Mouse (Mus musculus) regulatory T cell (primary cell): ENCODE measurements around the gene Ctf2.
"Not testable (repeated sequence)": the region's sequence is repeated elsewhere in the genome, so short reads cannot be mapped to it uniquely, and the experiment has no call there.

ENCODE experiments used
- in situ Hi-C: fragments of 300-600 bp; cut with MboI, MseI; formaldehyde crosslinking; loops from one replicate; pipeline ENCODE4 v1.15.1; 2025; ENCODE audit warnings: high pct_unique_total_duplicates

The Ctf2 gene

GRCm38 (mm10) chr7:127732066-127732465 lies at the start of gene Ctf2:
TSS of gene Ctf2 (minus strand) at chr7:127732166.
- in situ Hi-C loops, result not testable (repeated sequence)

- in situ Hi-C loops, result no loop called here
Measured at GRCm38 (mm10) chr7:127778350-127778749, 46.4 kb upstream of the Ctf2 start.

- in situ Hi-C loops, result no loop called here
Measured at GRCm38 (mm10) chr7:127777474-127778266, 45.7 kb upstream of the Ctf2 start.

GRCm38 (mm10) chr7:127776878-127777473 lies 45.0 kb upstream of the Ctf2 start:
- in situ Hi-C loops, result no loop called here

GRCm38 (mm10) chr7:127776426-127776825 lies 44.5 kb upstream of the Ctf2 start, which contains the start of gene Setd1a:
TSS of gene Setd1a (plus strand) at chr7:127776670.
- in situ Hi-C loops, result no loop called here

GRCm38 (mm10) chr7:127775837-127776236 lies 43.9 kb upstream of the Ctf2 start:
- in situ Hi-C loops, result not testable (repeated sequence)

GRCm38 (mm10) chr7:127773664-127774384 lies 41.9 kb upstream of the Ctf2 start:
- in situ Hi-C loops, result no loop called here

- in situ Hi-C loops, result no loop called here
Measured at GRCm38 (mm10) chr7:127772557-127772956, 40.6 kb upstream of the Ctf2 start.

GRCm38 (mm10) chr7:127772080-127772479 lies 40.1 kb upstream of the Ctf2 start:
- in situ Hi-C loops, result no loop called here

GRCm38 (mm10) chr7:127771262-127771661 lies 39.3 kb upstream of the Ctf2 start:
- in situ Hi-C loops, result no loop called here

GRCm38 (mm10) chr7:127770039-127770905 lies 38.3 kb upstream of the Ctf2 start:
- in situ Hi-C loops, result no loop called here

GRCm38 (mm10) chr7:127769651-127770038 lies 37.7 kb upstream of the Ctf2 start, which contains the start of gene Orai3:
TSS of gene Orai3 (plus strand) at chr7:127769815.
- in situ Hi-C loops, result no loop called here

- in situ Hi-C loops, result no loop called here
Measured at GRCm38 (mm10) chr7:127768997-127769593, 37.1 kb upstream of the Ctf2 start.

GRCm38 (mm10) chr7:127768346-127768996 lies 36.5 kb upstream of the Ctf2 start:
- in situ Hi-C loops, result no loop called here

GRCm38 (mm10) chr7:127767671-127768345 lies 35.8 kb upstream of the Ctf2 start:
- in situ Hi-C loops, result no loop called here

GRCm38 (mm10) chr7:127766851-127767609 lies 35.1 kb upstream of the Ctf2 start:
- in situ Hi-C loops, result no loop called here

- in situ Hi-C loops, result no loop called here
Measured at GRCm38 (mm10) chr7:127765756-127766155, 33.8 kb upstream of the Ctf2 start.

- in situ Hi-C loops, result loop anchor here (5.0 kb wide), 2 partner anchors 41 to 86 kb away; no protein-coding TSS in a partner anchor
Measured at GRCm38 (mm10) chr7:127763642-127764041, 31.7 kb upstream of the Ctf2 start.

- in situ Hi-C loops, result loop anchor here (5.0 kb wide), 2 partner anchors 39 to 84 kb away; no protein-coding TSS in a partner anchor
Measured at GRCm38 (mm10) chr7:127761026-127761425, 29.1 kb upstream of the Ctf2 start.
